Mouse (Mus musculus): ENCODE measurements around the gene Bmi1. TPM values are rescaled to one million over a fixed set of nuclear protein-coding genes. Genes with fewer than 3 reads are reported as not detected.

The Bmi1 gene
- total and polyA plus RNA-seq, 3 experiments: 22.3 to 70.6 (median 59.2) TPM

DNA sequence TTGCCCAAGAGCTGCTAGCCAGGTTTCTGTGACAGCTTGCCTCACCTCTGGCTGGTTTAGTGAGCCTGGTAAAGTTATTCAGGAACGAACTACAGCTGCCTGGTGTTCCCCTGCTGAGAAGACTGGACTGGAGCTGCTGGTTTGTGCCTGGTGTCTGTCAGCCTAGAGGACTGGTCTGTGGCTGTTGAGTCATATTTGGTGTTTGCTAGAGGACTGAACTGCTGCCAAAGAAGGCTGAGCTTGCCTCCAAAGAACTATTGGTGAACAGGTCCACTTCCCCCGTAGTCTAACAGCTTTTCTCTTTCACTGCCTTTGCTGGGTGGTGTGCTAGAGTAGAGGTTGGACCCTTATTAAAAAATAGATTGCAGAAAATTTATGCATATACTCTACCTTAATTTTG, 36.3 kb downstream of the Bmi1 start:
- Histone ChIP-seq H3K4me3 (no peak overlapping the region), H3K79me2 (replicated peaks; ENCODE audit: control insufficient read depth, insufficient read depth, low read length) (no peaks in the 10 kb centered on the region), H3K4me1 (ENCODE audit: control insufficient read depth, insufficient read depth, low read length) (no peaks in the 10 kb centered on the region), H3K36me3 (ENCODE audit: control insufficient read depth, insufficient read depth, low read length) (no peaks in the 10 kb centered on the region), H3K9ac (ENCODE audit: low read depth, low read length) (no peak overlapping the region), H3K27ac (no peak overlapping the region), H3K27me3 (ENCODE audit: control insufficient read depth, insufficient read depth, low read length) (no peaks in the 10 kb centered on the region)
- intact Hi-C loops (cut with DNase I): no loop called here
- 69% methylated on average over 2 of the region's 2 CpGs for WGBS
- TF ChIP-seq EP300 (IDR thresholded peaks at IDR 0.05; ENCODE audit: insufficient read depth, low read depth, low read length) (no peak), POLR2A (IDR thresholded peaks at IDR 0.05; ENCODE audit: insufficient read depth, low read depth, low read length) (no peak)
- no peak for DNase-seq

DNA sequence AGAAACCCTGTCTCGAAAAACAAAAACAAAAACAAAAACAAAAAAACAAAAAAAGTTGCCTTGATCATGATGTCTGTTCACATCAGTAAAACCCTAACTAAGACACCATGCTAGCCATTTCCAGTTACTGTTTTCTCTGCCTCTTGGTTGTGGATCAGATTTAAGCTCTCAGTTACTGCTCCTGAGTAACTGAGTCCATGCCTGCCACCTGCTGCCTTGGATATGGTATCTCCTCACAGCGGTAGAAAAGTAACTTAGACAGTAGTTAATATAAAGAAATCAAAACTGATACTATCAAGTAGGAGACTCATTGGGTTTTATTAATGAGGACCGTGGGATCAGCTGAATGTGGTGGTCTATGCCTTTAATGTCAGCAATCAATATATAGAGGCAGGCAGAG, 37.5 kb downstream of the Bmi1 start:
- no peak for DNase-seq
- H3K9ac ChIP-seq (ENCODE audit: low read depth, low read length): no peak overlapping the region
- WGBS: 64% methylated on average over 3 of the region's 3 CpGs
- no peaks in the 10 kb centered on the region for H3K79me2 ChIP-seq (replicated peaks; ENCODE audit: control insufficient read depth, insufficient read depth, low read length)
- intact Hi-C loops (cut with DNase I): no loop called here
- no peaks in the 10 kb centered on the region for H3K27me3 ChIP-seq (ENCODE audit: control insufficient read depth, insufficient read depth, low read length)
- H3K27ac ChIP-seq: no peak overlapping the region
- H3K4me1 ChIP-seq (ENCODE audit: control insufficient read depth, insufficient read depth, low read length): no peaks in the 10 kb centered on the region
- no peak for TF ChIP-seq POLR2A (IDR thresholded peaks at IDR 0.05; ENCODE audit: insufficient read depth, low read depth, low read length)
- peak; percentile 25; the same call in 1 of the 2 replicates for TF ChIP-seq CTCF (IDR thresholded peaks at IDR 0.05)
- H3K36me3 ChIP-seq (ENCODE audit: control insufficient read depth, insufficient read depth, low read length): no peaks in the 10 kb centered on the region
- H3K4me3 ChIP-seq: no peak overlapping the region

DNA sequence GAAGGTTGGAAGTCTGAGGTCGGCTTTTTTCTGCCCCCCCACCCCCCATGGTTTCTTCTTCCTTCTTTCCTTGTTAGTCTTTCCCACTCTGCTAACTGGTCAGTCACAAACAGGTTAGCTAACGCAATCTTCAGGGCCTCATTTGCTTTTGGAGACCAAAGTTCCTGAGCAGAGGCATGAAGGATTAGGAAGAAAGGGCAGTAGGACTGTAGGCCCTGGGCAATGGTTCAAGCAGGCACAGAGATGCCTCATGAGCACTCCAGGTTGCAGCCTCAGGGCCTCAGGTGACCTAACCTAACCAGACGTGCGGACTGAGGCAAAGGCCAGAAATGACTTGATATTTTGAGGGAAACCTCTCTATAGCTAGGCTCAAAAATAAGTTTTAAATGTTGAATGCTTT, 41.7 kb downstream of the Bmi1 start:
- Histone ChIP-seq H3K36me3 (ENCODE audit: control insufficient read depth, insufficient read depth, low read length) (no peaks in the 10 kb centered on the region), H3K4me3 (no peak overlapping the region), H3K9ac (ENCODE audit: low read depth, low read length) (no peak overlapping the region), H3K27me3 (ENCODE audit: control insufficient read depth, insufficient read depth, low read length) (no peaks in the 10 kb centered on the region), H3K4me1 (ENCODE audit: control insufficient read depth, insufficient read depth, low read length) (no peaks in the 10 kb centered on the region), H3K79me2 (replicated peaks; ENCODE audit: control insufficient read depth, insufficient read depth, low read length) (no peaks in the 10 kb centered on the region), H3K27ac (no peak overlapping the region)
- TF ChIP-seq EP300 (IDR thresholded peaks at IDR 0.05; ENCODE audit: insufficient read depth, low read depth, low read length): no peak
- intact Hi-C loops (cut with DNase I): no loop called here
- 90% methylated on average over 4 of the region's 4 CpGs for WGBS
- DNase-seq: no peak

DNA sequence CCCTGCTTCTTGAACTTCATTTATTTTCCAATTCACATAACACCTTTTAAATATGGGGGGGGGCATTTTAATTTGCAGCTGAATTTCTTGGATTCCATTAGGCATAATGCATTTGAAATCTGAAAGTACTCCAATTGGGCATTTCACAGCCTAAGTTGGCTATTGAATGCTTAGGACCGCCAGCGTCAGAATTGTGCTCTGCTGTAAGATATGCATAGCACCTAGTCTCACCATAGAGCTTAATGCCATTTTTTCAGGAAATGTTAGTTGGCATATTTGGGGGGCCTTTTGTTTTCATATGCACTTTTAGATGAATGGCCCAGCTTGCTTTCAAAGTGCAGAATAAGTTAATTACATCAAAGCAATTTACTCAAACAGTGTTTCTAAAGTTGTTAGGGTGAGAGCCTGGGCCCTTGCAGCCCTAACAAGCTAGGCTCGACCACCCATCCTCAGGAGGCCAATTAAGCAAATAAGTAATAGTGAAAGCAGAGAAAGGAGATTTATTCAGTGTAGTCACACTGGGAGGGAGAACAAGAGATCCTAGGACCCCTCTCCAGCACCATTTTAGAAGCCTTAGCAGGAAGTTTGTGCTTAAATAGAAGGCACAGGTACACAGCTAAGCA, 45.5 kb downstream of the Bmi1 start:
- no peak overlapping the region for H3K4me3 ChIP-seq
- no peaks in the 10 kb centered on the region for H3K4me1 ChIP-seq (ENCODE audit: control insufficient read depth, insufficient read depth, low read length)
- H3K36me3 ChIP-seq (ENCODE audit: control insufficient read depth, insufficient read depth, low read length): no peaks in the 10 kb centered on the region
- WGBS: 67% methylated on average over 3 of the region's 3 CpGs
- H3K9ac ChIP-seq (ENCODE audit: low read depth, low read length): no peak overlapping the region
- H3K27me3 ChIP-seq (ENCODE audit: control insufficient read depth, insufficient read depth, low read length): no peaks in the 10 kb centered on the region
- no peak for DNase-seq
- no peak for TF ChIP-seq POLR2A (IDR thresholded peaks at IDR 0.05; ENCODE audit: insufficient read depth, low read depth, low read length)
- TF ChIP-seq CTCF (IDR thresholded peaks at IDR 0.05): no peak
- TF ChIP-seq EP300 (IDR thresholded peaks at IDR 0.05; ENCODE audit: insufficient read depth, low read depth, low read length): no peak
- H3K27ac ChIP-seq: no peak overlapping the region
- intact Hi-C loops (cut with DNase I): no loop called here
- H3K79me2 ChIP-seq (replicated peaks; ENCODE audit: control insufficient read depth, insufficient read depth, low read length): no peaks in the 10 kb centered on the region

DNA sequence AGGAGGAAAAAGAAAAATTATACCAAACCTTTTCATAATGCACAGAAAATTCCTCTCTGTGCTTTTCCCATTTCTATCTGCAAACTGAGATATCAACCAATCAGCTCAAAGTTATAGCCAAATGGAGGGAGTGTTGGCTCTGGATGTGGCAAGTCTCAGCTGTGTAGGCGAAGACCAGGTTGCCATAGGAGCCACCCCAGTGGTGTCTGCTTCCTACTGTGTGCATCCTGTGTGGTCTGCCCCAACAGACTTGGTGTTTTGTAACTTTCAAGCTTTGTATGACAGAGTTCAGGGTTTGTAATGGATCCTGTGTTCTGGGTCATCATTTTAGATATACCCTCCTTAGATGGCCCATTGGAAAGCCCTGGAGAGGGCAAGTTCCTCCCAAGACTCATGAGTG, 47.6 kb downstream of the Bmi1 start:
- H3K27ac ChIP-seq: no peak overlapping the region
- intact Hi-C loops (cut with DNase I): no loop called here
- no peaks in the 10 kb centered on the region for H3K36me3 ChIP-seq (ENCODE audit: control insufficient read depth, insufficient read depth, low read length)
- H3K4me3 ChIP-seq: no peak overlapping the region
- 96% methylated on average over 1 of the region's 1 CpGs for WGBS
- H3K79me2 ChIP-seq (replicated peaks; ENCODE audit: control insufficient read depth, insufficient read depth, low read length): no peaks in the 10 kb centered on the region
- TF ChIP-seq POLR2A (IDR thresholded peaks at IDR 0.05; ENCODE audit: insufficient read depth, low read depth, low read length): no peak
- TF ChIP-seq EP300 (IDR thresholded peaks at IDR 0.05; ENCODE audit: insufficient read depth, low read depth, low read length): no peak
- TF ChIP-seq CTCF (IDR thresholded peaks at IDR 0.05): no peak
- no peaks in the 10 kb centered on the region for H3K27me3 ChIP-seq (ENCODE audit: control insufficient read depth, insufficient read depth, low read length)
- DNase-seq: no peak
- no peak overlapping the region for H3K9ac ChIP-seq (ENCODE audit: low read depth, low read length)
- H3K4me1 ChIP-seq (ENCODE audit: control insufficient read depth, insufficient read depth, low read length): no peaks in the 10 kb centered on the region

DNA sequence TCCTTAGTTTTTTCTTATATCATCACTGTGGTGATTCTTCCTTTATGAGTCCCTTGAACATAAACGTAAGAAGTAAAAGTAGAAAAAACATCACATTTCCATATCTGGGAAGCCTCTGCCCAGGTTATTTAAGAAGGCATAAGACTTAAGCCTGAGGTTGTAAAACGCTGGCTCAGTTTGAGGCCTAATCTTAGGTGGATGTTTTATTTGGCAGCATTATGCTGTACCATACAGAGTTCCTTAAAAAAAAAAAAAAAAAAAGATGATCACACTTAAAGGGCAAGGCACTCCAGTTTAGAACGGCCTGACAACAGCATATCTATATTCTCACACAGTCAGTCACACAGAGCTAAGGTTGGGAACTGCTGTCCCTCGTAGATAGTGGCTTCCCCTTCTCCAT, 49.1 kb downstream of the Bmi1 start:
- WGBS: 45% methylated on average over 4 of the region's 4 CpGs
- no peaks in the 10 kb centered on the region for H3K79me2 ChIP-seq (replicated peaks; ENCODE audit: control insufficient read depth, insufficient read depth, low read length)
- H3K36me3 ChIP-seq (ENCODE audit: control insufficient read depth, insufficient read depth, low read length): no peaks in the 10 kb centered on the region
- no peak overlapping the region for H3K27ac ChIP-seq
- no peaks in the 10 kb centered on the region for H3K27me3 ChIP-seq (ENCODE audit: control insufficient read depth, insufficient read depth, low read length)
- H3K4me3 ChIP-seq: no peak overlapping the region
- no peaks in the 10 kb centered on the region for H3K4me1 ChIP-seq (ENCODE audit: control insufficient read depth, insufficient read depth, low read length)
- TF ChIP-seq EP300 (IDR thresholded peaks at IDR 0.05; ENCODE audit: insufficient read depth, low read depth, low read length) (no peak), CTCF (IDR thresholded peaks at IDR 0.05) (no peak), POLR2A (IDR thresholded peaks at IDR 0.05; ENCODE audit: insufficient read depth, low read depth, low read length) (no peak)
- intact Hi-C loops (cut with DNase I): no loop called here
- no peak overlapping the region for H3K9ac ChIP-seq (ENCODE audit: low read depth, low read length)
- DNase-seq: no peak
